Mouse (Mus musculus) heart, adult 2 months (tissue): ENCODE measurements around the gene Aldh3a2.

Experiments
- CTCF ChIP-seq: fragments of 200-600 bp; IDR thresholded peaks from 2 replicates; pipeline ENCODE4 v1.8.1; 2022; ENCODE audit warnings: antibody characterized with exemption, mild to moderate bottlenecking, moderate library complexity
- POLR2A ChIP-seq: fragments of 200-500 bp; IDR thresholded peaks from 2 replicates; pipeline ENCODE4 v1.6.1; 2011; ENCODE audit warnings: mild to moderate bottlenecking, low read depth, low read length, control low read depth; ENCODE audit not compliant: insufficient read depth

DNA sequence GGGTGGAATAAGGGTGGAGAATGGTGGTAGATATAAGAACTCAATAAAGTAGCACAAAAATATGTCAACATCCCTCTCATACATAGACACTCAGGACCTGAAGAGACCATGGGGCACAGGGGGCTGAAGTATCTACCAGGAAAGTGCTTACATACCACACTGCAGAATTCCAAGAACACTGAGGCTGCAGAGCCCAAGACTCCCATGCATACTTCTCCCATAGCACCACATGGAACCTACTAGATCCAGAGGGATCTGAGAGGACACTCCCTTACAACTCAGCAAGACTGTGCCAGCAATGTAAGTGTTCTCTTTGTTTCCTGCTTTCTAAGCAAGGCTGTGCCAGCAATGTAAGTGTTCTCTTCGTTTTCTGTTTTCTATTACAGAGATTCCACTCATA is 83.4 kb downstream of the Aldh3a2 start:
- no peak for TF ChIP-seq CTCF
- no peak for TF ChIP-seq POLR2A
